Mouse (Mus musculus) mesoderm, embryonic 11.5 days (tissue): ENCODE data around the gene Arhgap22.

Experiments
- DNase-seq: peaks from one replicate; pipeline ENCODE4 v3.0.0-alpha.2; 2012; ENCODE audit warnings: low read depth, low spot score

Arhgap22 gene

DNA sequence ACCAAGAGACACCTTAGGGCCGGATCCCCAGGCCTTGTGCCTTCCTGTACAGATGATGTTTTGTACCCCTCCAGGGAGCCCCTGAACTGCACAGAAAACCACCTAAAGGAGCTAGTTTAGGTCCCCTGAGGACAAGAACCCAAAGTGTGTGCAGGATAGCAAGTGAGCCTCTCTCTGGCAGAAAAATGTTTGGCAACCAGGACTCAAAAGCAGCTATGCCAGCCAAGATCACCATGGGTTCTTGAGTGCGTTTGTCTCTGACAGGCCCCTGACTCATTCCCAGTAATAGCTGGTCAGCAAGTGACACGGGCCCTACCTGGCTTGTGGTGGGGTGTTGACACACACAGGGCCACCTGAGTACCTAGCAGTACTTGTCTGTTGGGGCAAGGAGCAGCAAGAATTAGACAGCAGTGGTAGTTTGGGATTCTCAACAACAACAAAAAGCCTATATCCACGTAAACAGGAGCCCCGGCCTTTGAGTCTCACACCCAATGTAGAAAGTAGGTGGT, 115.5 kb downstream of the Arhgap22 start:
- DNase-seq: no peak

- no peak for DNase-seq
These were observed 117.2 kb downstream of the Arhgap22 start for GRCm38 (mm10) chr14:33330986-33331385.

- DNase-seq: no peak
These were observed 117.8 kb downstream of the Arhgap22 start for GRCm38 (mm10) chr14:33331627-33332026.

DNA sequence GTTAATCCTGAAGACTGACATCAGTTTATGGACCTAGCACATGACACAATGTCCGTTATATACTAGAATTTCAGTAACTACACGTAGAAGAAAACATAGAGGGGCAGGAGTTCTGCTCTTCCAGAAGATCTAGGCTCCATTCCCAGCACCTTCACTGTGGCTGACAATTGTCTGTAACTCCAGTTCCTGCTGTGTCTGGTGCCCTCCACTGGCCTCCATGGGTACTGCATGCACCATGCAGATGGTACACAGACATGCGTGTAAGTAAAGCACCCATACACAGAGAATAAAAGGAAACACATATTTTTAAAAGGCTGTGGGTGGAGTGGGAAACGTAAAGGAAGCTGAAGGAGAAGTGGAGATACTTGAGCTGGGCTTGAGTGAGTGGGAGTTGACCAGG, 120.0 kb downstream of the Arhgap22 start:
- DNase-seq: no peak

DNA sequence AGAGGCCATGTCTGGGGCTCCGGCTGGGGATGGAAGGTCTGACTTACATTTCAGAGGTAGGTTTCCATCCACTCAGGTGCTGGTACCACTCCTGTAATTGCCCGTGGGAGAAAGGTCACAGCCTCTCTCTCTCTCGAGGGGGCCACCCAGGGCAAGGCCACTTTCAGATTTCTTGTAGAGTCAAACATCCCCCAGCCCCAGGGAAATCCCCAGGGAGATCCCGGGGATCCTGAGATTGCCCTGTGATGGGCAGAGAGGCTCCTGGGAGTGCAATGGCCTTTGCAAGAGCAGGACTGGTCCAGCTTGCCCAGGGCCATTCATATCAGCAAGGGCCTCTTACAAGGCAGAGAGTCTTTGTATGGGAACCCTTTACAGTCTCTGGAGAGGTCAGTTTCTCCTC, 120.6 kb downstream of the Arhgap22 start:
- DNase-seq: no peak

GRCm38 (mm10) chr14:33335733-33336132, 121.9 kb downstream of the Arhgap22 start:
- DNase-seq: no peak

GRCm38 (mm10) chr14:33338684-33339083, 124.9 kb downstream of the Arhgap22 start:
- no peak for DNase-seq

GRCm38 (mm10) chr14:33343131-33343725, 129.4 kb downstream of the Arhgap22 start:
- DNase-seq: no peak

DNA sequence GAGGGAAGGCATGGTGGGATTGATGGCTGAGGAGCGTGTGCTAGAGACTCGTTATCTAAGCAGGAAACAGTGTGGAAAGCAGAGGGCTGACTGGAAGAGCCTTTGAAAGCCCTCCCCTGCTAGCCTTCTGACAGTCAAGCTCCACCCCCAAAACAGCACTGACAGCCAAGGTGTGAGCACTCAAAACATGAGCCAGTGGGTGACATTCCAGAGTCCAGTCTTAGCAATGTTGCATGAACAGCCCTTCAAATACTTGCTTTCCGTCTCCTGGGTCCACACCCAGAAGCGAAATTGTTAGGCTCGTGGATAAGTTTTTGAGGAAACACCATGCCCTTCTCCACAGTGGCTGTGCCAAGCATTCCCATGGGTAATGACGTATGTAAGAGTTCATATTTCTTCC, 132.7 kb downstream of the Arhgap22 start:
- DNase-seq: no peak

GRCm38 (mm10) chr14:33347738-33348137, 133.9 kb downstream of the Arhgap22 start:
- DNase-seq: no peak

DNA sequence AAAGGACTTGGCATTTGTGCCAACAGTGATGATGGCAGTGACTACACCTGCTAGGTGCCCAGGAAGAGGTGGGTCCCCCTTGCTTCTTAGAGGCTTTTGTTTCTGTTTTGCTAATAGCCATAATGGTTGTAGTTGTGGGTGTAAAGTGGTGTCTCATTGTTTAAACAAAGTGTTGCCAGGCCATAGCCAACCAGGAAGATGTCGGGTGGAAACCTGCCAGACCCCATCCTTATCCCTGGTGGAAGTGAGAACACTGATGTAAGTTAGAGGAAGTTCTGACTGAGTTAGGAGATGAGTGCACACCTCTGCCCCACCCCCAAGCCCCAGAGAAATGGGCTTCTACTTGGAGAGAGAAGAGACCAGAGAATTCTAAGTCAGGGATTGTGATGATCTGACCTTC, 134.3 kb downstream of the Arhgap22 start:
- DNase-seq: no peak

DNA sequence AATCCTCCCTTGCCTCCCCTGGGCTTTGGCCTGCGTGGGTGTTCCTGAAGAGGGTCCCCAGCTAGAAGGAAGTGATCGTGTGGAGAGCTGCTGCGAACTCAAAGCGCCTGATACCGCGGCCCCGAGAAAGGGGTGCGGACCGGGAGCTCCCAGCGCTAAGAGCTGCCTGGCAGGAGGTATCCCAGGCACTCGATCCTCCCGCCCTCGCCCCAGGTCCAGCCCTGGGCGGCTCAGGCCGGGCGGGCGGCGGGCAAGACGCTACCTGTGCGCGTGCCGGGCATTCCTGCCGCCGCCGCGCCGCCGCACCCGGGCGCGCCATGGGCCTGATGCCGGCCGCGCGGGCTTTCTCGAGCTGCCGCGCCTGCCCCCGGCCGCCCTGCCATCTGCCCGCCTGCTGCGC, 137.2 kb downstream of the Arhgap22 start:
- no peak for DNase-seq

- DNase-seq: no peak
These were observed 138.3 kb downstream of the Arhgap22 start for GRCm38 (mm10) chr14:33351984-33352722.

DNA sequence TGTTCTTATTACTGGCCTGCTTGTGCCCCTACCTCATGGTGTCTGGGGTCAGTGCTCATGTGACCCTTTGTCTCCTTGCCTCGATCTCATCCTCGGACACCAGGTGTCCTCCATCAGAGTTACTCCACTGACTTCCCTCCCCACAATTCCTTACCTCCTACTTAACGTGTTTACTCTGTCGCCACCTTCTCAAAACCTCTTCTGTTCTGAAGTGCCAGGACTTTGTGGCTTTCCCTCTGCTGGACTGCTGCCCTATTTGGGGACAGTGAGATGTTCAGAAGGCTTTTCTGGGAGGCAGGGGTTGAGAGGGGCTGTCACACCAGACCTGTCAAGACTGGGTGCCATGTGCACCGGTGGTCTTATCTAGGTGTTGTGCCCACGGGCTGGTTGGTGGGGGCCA, 139.1 kb downstream of the Arhgap22 start:
- DNase-seq: no peak

- no peak for DNase-seq
These were observed 141.4 kb downstream of the Arhgap22 start for GRCm38 (mm10) chr14:33355276-33355675.

DNA sequence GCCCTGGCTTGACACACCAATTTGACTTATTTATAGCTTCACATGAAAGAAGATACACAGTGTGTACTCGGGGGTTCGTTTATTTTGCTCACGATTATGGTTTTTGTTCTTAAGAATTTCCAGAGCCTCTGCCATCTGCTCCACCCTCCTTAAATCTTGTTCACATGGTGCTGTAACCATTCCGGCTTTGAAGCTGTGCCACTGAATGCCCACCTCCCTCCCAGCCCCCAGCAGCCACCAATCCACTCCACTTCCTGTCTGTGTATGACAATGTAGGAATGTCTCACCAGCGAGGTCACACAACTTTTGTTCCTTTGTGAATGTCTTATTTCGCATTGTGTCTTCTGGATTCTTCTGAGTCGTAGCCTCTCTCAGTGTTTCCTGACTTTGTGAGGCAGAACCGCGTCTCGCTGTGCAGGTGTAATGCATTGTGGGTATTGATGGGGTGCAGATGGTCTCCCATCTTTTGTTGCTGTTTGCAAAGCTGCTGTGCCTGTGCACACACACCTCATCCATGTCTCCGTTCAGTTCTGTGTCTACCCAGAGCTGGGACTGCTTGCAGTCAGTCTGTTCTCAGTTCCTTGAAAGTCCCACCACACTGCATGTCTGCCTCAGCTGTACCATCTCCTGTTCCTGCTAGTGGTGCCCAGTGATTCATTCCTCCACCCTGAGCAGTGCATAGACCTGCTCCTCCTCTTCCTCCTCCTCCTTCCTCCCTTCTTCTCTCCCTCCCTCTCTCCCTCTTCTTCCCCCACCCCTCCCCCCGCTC, 144.0 kb downstream of the Arhgap22 start:
- no peak for DNase-seq

- no peak for DNase-seq
These were observed 145.1 kb downstream of the Arhgap22 start for GRCm38 (mm10) chr14:33358891-33359290.

DNA sequence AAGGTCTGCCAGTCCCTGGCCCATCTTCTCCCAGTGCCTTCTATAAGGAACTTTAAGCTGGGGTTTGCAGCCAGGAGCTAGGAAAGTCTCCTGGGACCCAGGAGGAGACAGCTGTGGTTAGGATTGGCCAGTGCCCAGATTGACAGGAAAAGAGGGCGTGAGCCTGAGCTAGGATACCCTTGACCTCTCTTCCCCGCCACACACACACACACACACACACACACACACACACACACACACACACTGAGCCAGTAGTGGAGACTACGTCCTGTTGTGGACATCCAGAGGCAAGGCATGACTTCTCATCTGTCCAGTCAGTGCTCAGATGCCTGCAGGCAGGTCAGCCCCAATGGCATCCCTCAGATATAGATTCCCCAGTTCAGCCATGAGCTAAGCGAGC, 147.7 kb downstream of the Arhgap22 start:
- no peak for DNase-seq

DNA sequence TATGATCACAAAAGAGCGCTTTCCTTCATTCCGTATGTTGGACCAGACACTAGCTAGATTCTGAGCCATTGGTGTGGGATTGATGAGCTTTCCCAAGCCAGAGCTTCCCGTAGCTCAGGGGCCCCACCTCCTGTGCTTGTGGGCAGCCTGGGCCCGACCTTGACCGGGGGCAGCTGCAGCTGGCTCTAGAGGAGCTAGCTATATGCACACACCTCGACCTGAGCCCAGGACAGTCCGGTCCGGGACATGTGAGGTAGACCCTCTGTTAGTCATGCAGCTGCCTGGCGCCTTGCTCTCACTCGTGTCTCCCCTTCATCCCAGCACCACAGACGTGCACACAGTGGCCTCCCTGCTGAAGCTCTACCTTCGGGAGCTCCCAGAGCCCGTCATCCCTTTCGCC, 148.3 kb downstream of the Arhgap22 start:
- DNase-seq: no peak

DNA sequence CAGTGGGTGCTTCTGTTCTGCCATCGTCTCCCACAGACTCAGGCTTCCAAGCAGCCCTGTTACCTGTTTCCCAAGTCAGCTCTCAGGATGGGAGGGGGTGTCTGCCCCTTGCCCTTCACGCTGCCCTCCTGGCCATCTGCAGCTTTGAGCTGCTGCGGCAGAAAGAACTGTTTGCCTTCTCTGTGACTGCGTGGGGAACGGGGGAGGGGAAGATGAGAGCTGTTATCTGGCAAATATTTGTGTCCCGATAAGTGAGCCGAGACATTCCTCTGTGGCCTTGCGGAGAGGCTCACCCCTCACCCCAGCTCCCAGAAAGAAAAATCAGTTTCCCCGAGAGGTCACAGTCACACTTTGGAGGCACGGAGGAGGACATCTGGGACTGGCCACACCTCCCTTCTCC, 149.0 kb downstream of the Arhgap22 start:
- DNase-seq: no peak

DNA sequence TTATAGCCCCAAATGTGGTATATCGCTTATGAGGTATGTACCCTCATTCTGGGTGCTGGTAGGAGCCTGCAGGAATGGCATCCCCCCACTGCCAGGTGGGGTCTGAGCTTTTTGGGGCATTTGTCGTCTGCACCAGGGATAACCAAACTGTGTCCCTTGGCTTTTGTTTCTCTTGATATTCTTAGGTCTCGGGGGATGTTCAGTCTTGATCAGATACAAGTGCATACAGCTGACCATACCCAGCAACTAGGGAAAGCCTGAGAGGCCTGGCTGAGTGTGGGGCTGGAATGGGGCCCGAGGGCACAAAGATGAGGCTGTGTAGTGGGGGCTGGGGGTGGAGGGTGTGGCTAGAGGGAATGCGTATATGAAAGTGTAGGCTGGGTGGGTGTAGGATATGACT, 149.8 kb downstream of the Arhgap22 start:
- no peak for DNase-seq

- no peak for DNase-seq
These were observed 150.2 kb downstream of the Arhgap22 start for GRCm38 (mm10) chr14:33364061-33364460.
